Mouse (Mus musculus) kidney, adult 18-20 months (tissue): ENCODE measurements around the gene Zdhhc8.

Source experiments
- DNase-seq: peaks from one replicate; pipeline ENCODE4 v3.0.0; 2021

Zdhhc8 gene

GRCm38 (mm10) chr16:18194208-18194985 lies 40.5 kb downstream of the Zdhhc8 start:
- peak; percentile 41 for DNase-seq

- DNase-seq = no peak
Observed at GRCm38 (mm10) chr16:18191006-18191405, 43.9 kb downstream of the Zdhhc8 start.

GRCm38 (mm10) chr16:18187221-18187620 lies 47.7 kb downstream of the Zdhhc8 start:
- DNase-seq = no peak

- no peak for DNase-seq
Observed at GRCm38 (mm10) chr16:18186798-18187197, 48.1 kb downstream of the Zdhhc8 start.

GRCm38 (mm10) chr16:18185715-18186449 lies 49.1 kb downstream of the Zdhhc8 start:
- DNase-seq = no peak

- DNase-seq = no peak
Observed at GRCm38 (mm10) chr16:18182766-18183165, 52.2 kb downstream of the Zdhhc8 start.

- no peak for DNase-seq
Observed at GRCm38 (mm10) chr16:18181398-18181797, 53.5 kb downstream of the Zdhhc8 start.

GRCm38 (mm10) chr16:18179591-18179990 lies 55.3 kb downstream of the Zdhhc8 start:
- no peak for DNase-seq

GRCm38 (mm10) chr16:18176758-18177157 lies 58.2 kb downstream of the Zdhhc8 start:
- DNase-seq = peak; percentile 20

- DNase-seq = no peak
Observed at GRCm38 (mm10) chr16:18175817-18176541, 59.0 kb downstream of the Zdhhc8 start.

- DNase-seq = no peak
Observed at GRCm38 (mm10) chr16:18173788-18174187, 61.1 kb downstream of the Zdhhc8 start.

- no peak for DNase-seq
Observed at GRCm38 (mm10) chr16:18173231-18173630, 61.7 kb downstream of the Zdhhc8 start.

- peak; percentile 82 for DNase-seq
Observed at GRCm38 (mm10) chr16:18172266-18172855, 62.6 kb downstream of the Zdhhc8 start.
